Mouse (Mus musculus): ENCODE measurements around the gene H2-D1. TPM values are rescaled to one million over a fixed set of nuclear protein-coding genes. Genes with fewer than 3 reads are reported as not detected.

Gene H2-D1
- total and polyA plus RNA-seq, 3 experiments: 60.1 to 97.9 TPM; not detected in 1

DNA sequence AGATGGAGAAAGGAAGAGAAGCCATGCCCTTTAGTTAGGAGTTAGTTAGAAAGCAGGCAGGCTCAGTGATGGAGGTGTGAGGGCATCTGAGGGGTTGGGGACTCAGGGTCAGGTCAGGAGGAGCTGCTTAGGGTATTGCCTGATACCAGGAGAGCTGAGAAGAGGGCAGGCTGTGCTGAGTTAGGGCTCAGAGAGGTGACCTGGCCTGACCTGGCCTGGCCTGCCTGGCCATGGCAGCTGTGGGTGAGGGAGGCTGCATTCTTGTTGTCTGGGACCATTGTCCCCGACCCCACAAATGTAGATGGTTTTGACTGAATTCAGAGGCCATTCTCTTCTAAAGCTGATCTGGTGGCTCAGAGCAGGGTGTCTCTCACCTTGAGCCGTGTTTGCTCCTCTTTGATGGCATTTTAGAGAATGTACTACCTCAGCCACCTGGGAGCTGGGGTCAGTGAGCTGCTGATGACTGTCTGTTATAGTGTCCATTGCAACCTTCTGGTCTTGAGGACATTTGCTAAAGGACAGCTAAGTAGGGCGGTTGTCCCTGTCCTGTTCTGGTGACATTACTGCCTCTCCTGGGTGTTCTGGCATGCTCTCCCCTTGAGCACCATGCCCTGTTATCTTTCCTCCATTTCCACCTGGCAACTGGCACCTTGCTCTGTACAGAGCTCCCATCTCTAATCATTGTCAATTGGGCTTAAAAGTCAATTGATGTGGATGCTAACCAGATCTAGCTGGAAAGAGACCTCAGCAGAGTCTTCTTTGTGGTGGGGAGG lies 12.0 kb upstream of the H2-D1 start:
- H3K4me1 ChIP-seq (ENCODE audit: control insufficient read depth in 1 of 2, insufficient read depth in 2 of 2, low read length in 2 of 2): no peaks in the 10 kb centered on the region

DNA sequence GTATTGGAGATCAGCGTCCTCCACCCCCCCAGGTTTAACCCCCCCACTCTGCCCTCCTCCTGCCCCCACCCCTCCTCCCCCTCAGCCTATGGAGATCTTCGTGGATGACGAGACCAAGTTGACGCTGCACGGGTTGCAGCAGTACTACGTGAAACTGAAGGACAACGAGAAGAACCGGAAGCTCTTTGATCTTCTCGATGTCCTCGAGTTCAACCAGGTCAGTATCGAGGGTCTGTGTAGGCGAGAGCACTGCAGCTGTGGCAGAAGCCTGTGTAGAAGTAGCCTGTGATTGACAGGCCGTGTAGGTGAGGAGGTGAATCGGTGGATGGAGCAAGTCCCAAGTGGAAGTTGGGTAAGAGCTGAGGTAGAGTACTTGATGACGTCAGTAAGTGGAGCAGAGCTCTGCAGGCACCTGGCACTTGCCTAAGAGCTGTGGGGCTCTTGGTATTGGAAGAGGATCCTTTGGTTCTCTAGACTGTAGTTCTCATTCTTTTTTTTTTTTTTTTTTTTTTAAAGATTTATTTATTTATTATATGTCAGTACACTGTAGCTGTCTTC lies 11.3 kb upstream of the H2-D1 start:
- TF ChIP-seq MAFK (IDR thresholded peaks at IDR 0.05; ENCODE audit: borderline replicate concordance, low read depth, low read length) (no peak), MYC (IDR thresholded peaks at IDR 0.05; ENCODE audit: low read depth, low read length) (no peak), POLR2AphosphoS5 (IDR thresholded peaks at IDR 0.05; ENCODE audit: borderline replicate concordance, low read depth, low read length) (0 out of 2 replicates have a peak, but pooled peaks have one; percentile 30), SMC3 (IDR thresholded peaks at IDR 0.05; ENCODE audit: low read depth, low read length) (no peak), ZMIZ1 (IDR thresholded peaks at IDR 0.05; ENCODE audit: low read depth, low read length) (0 out of 2 replicates have a peak, but pooled peaks have one; percentile 3)
- no peaks in the 10 kb centered on the region for H3K27me3 ChIP-seq (ENCODE audit: control insufficient read depth in 1 of 2, insufficient read depth in 2 of 2, low read length in 2 of 2)
- no peak overlapping the region for H3K4me3 ChIP-seq (ENCODE audit: control insufficient read depth in 1 of 2, insufficient read depth in 1 of 2, low read depth in 2 of 2, low read length in 2 of 2)
- H3K79me2 ChIP-seq (ENCODE audit: control insufficient read depth, insufficient read depth, low read length, poor library complexity): peaks cover 12% of the 10 kb centered on the region; the same call in 1 of the 2 replicates
- H3K27ac ChIP-seq (ENCODE audit: control insufficient read depth, low read depth, low read length): no peak overlapping the region
- no peak overlapping the region for H3K9ac ChIP-seq (ENCODE audit: control insufficient read depth, low read depth, low read length, poor library complexity, severe bottlenecking)
- DNase-seq (ENCODE audit: low read depth, low spot score): no peak
- H3K36me3 ChIP-seq (ENCODE audit: control insufficient read depth in 1 of 2, insufficient read depth in 2 of 2, low read length in 2 of 2): peaks cover 0 to 29% of the 10 kb centered on the region in 2 experiments; a peak in 2 of 4 replicates
- no peaks in the 10 kb centered on the region for H3K9me3 ChIP-seq (replicated peaks; ENCODE audit: insufficient read depth, low read length)
- H3K4me1 ChIP-seq (ENCODE audit: control insufficient read depth in 1 of 2, insufficient read depth in 2 of 2, low read length in 2 of 2): no peaks in the 10 kb centered on the region

More for the DNA sequence above, 12.0 kb upstream of the H2-D1 start:
- Histone ChIP-seq H3K36me3 (ENCODE audit: control insufficient read depth in 1 of 2, insufficient read depth in 2 of 2, low read length in 2 of 2) (peaks cover under 1 to 32% of the 10 kb centered on the region in 2 experiments), H3K9me3 (replicated peaks; ENCODE audit: insufficient read depth, low read length) (no peaks in the 10 kb centered on the region), H3K27me3 (ENCODE audit: control insufficient read depth in 1 of 2, insufficient read depth in 2 of 2, low read length in 2 of 2) (no peaks in the 10 kb centered on the region), H3K9ac (ENCODE audit: control insufficient read depth, low read depth, low read length, poor library complexity, severe bottlenecking) (no peak overlapping the region), H3K79me2 (ENCODE audit: control insufficient read depth, insufficient read depth, low read length, poor library complexity) (peaks cover 18% of the 10 kb centered on the region), H3K27ac (ENCODE audit: control insufficient read depth, low read depth, low read length) (no peak overlapping the region), H3K4me3 (ENCODE audit: control insufficient read depth in 1 of 2, insufficient read depth in 1 of 2, low read depth in 2 of 2, low read length in 2 of 2) (no peak overlapping the region)
- peak; percentile 15; the same call in 1 of the 2 replicates for TF ChIP-seq ZMIZ1 (IDR thresholded peaks at IDR 0.05; ENCODE audit: low read depth, low read length)
- TF ChIP-seq ZC3H11A (IDR thresholded peaks at IDR 0.05; ENCODE audit: low read depth, low read length): no peak
- no peak for TF ChIP-seq CTCF (IDR thresholded peaks at IDR 0.05 in 2 of 3, conservative IDR thresholded peaks at IDR 0.05 in 1 of 3; ENCODE audit: control insufficient read depth in 1 of 3, insufficient read depth in 1 of 3, low read depth in 2 of 3, low read length in 3 of 3, poor library complexity in 1 of 3, severe bottlenecking in 1 of 3)
- DNase-seq (ENCODE audit: low read depth, low spot score): no peak

DNA sequence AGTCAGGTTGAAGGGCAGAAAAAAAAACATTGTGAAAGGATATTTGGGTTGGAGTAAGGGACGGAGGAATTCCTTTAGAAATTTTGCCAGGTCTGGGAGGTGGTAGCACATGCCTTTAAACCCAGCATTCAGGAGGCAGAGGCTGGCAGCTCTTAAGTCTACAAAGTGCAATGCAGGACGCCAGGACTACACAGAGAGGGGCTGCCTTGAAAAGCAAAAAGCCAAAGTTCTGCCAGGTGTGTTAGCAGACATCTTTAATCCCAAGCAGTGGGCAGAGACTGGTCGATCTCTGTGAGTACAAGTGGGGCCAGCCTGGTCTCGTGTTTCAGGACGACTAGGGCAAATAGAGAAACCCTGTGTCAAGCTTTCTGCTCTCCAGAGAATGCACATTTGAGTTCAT lies 10.5 kb upstream of the H2-D1 start:
- Histone ChIP-seq H3K4me1 (ENCODE audit: control insufficient read depth in 1 of 2, insufficient read depth in 2 of 2, low read length in 2 of 2) (peaks cover 0 to under 1% of the 10 kb centered on the region in 2 experiments; a peak in 2 of 4 replicates), H3K4me3 (ENCODE audit: control insufficient read depth in 1 of 2, insufficient read depth in 1 of 2, low read depth in 2 of 2, low read length in 2 of 2) (no peak overlapping the region), H3K9ac (ENCODE audit: control insufficient read depth, low read depth, low read length, poor library complexity, severe bottlenecking) (no peak overlapping the region), H3K36me3 (ENCODE audit: control insufficient read depth in 1 of 2, insufficient read depth in 2 of 2, low read length in 2 of 2) (peaks cover 0 to 22% of the 10 kb centered on the region in 2 experiments; a peak in 2 of 4 replicates), H3K27ac (ENCODE audit: control insufficient read depth, low read depth, low read length) (no peak overlapping the region), H3K27me3 (ENCODE audit: control insufficient read depth in 1 of 2, insufficient read depth in 2 of 2, low read length in 2 of 2) (no peaks in the 10 kb centered on the region), H3K79me2 (ENCODE audit: control insufficient read depth, insufficient read depth, low read length, poor library complexity) (peaks cover 4% of the 10 kb centered on the region; the same call in 1 of the 2 replicates), H3K9me3 (replicated peaks; ENCODE audit: insufficient read depth, low read length) (no peaks in the 10 kb centered on the region)
- no peak for DNase-seq (ENCODE audit: low read depth, low spot score)
- TF ChIP-seq MYB (IDR thresholded peaks at IDR 0.05; ENCODE audit: low read depth, low read length) (no peak), UBTF (IDR thresholded peaks at IDR 0.05; ENCODE audit: borderline replicate concordance, insufficient read depth, low read depth, low read length) (no peak), TAL1 (IDR thresholded peaks at IDR 0.05; ENCODE audit: low read length) (no peak), MAFK (IDR thresholded peaks at IDR 0.05; ENCODE audit: borderline replicate concordance, low read depth, low read length) (no peak), SMC3 (IDR thresholded peaks at IDR 0.05; ENCODE audit: low read depth, low read length) (no peak), RAD21 (IDR thresholded peaks at IDR 0.05; ENCODE audit: low read depth, low read length) (no peak), JUND (IDR thresholded peaks at IDR 0.05; ENCODE audit: low read depth, low read length) (no peak), MYC (IDR thresholded peaks at IDR 0.05; ENCODE audit: low read depth, low read length) (no peak)
